Mouse (Mus musculus) neural tube, embryonic 11.5 days (tissue): Measurements from ENCODE around the gene 1700013F07Rik. TPM values are rescaled to one million over a fixed set of nuclear protein-coding genes. Genes with fewer than 3 reads are reported as not detected.
"Not testable (repeated sequence)": the region's sequence is repeated elsewhere in the genome, so short reads cannot be mapped to it uniquely, and the experiment has no call there.

Experiments used
- ATAC-seq: fragments of 200-750 bp; cut with Nextera tagmentation; 2 replicates; pipeline ENCODE4 v1.8.0; 2017; ENCODE audit warnings: moderate number of reproducible peaks, mild to moderate bottlenecking, moderate TSS enrichment, moderate library complexity; ENCODE audit not compliant: insufficient read depth, low FRiP score, low TSS enrichment
- DNase-seq: peaks from one replicate; pipeline ENCODE4 v3.0.0-alpha.2; 2015; ENCODE audit warnings: low spot score
- H3K27ac ChIP-seq: fragments of 300-500 bp; sonication (generic); 2 replicates; pipeline ENCODE4 v1.5.1; 2014; ENCODE audit warnings: low read depth, mild to moderate bottlenecking, low read length
- H3K27me3 ChIP-seq: fragments of 300-500 bp; sonication (generic); 2 replicates; pipeline ENCODE4 v1.6.1; 2014; ENCODE audit warnings: mild to moderate bottlenecking, low read length, mixed read lengths; ENCODE audit not compliant: control insufficient read depth, insufficient read depth
- H3K36me3 ChIP-seq: fragments of 300-500 bp; sonication (generic); 2 replicates; pipeline ENCODE4 v1.6.1; 2014; ENCODE audit warnings: mild to moderate bottlenecking, low read length, moderate library complexity, mixed read lengths; ENCODE audit not compliant: control insufficient read depth, insufficient read depth
- H3K4me1 ChIP-seq: fragments of 300-500 bp; sonication (generic); 2 replicates; pipeline ENCODE4 v1.6.1; 2014; ENCODE audit warnings: low read length, mixed read lengths; ENCODE audit not compliant: control insufficient read depth, insufficient read depth
- H3K4me2 ChIP-seq: fragments of 300-500 bp; sonication (generic); 2 replicates; pipeline ENCODE4 v1.6.1; 2014; ENCODE audit warnings: low read depth, mild to moderate bottlenecking, moderate library complexity
- H3K4me3 ChIP-seq: fragments of 300-500 bp; sonication (generic); 2 replicates; pipeline ENCODE4 v1.5.1; 2014; ENCODE audit warnings: low read depth, low read length
- H3K9ac ChIP-seq: fragments of 300-500 bp; sonication (generic); 2 replicates; pipeline ENCODE4 v1.6.1; 2014; ENCODE audit warnings: mild to moderate bottlenecking, low read length
- H3K9me3 ChIP-seq: fragments of 300-500 bp; sonication (generic); 2 replicates; pipeline ENCODE4 v1.6.1; 2016; ENCODE audit warnings: low read length; ENCODE audit not compliant: control insufficient read depth
- WGBS: fragments of 180-500 bp; shearing (Covaris S2); extraction: QIAGEN DNeasy Blood & Tissue Kit; methylation state at CpG from one replicate; pipeline ENCODE4 v1.1.7; 2014; 5-methylcytosine and 5-hydroxymethylcytosine counted together
- polyA plus RNA-seq: library from polyadenylated mRNA; unstranded; fragments of >200 nt; fragmentation: Nextera tagmentation; extraction: Ambion mirVana; gene quantifications from 2 replicates; pipeline ENCODE4 v1.2.1, GENCODE M21; 2014

Gene 1700013F07Rik
- polyA plus RNA-seq = not detected in 2 replicates

DNA sequence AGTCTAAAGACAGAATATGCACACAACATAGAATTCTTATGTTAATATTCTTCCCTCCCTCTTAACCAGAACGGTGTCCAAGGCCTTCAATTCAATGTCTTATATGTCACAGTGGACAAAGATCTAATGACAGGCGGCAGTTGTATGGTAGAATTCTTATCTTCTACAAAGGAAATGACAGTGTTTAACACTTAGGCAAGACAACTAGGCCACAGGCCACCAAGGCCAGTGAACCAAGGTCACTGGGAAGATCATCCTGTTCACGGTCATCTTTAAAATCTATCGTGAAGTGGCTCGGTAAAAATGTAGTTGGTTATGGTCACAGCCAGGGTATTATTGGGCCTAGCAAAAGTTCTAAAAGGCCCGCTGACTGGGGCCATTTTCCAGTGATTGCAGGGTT, at the start of gene 1700013F07Rik:
TSS of gene 1700013F07Rik (plus strand) at position 200 of the 400 bp plus-strand sequence.
- Histone ChIP-seq H3K4me2 (no peak within 1 kb of the TSS), H3K4me3 (no peak within 1 kb of the TSS), H3K27me3 (peaks cover 11% of the 10 kb centered on the region), H3K27ac (no peak within 1 kb of the TSS), H3K9me3 (no peaks in the 10 kb centered on the region), H3K9ac (no peak within 1 kb of the TSS), H3K36me3 (no peaks in the 10 kb centered on the region), H3K4me1 (no peaks in the 10 kb centered on the region)
- WGBS = 93% methylated on average over 6 of the region's 6 CpGs
- ATAC-seq = no peak
- no peak for DNase-seq

- ATAC-seq = no peak
- 89% methylated on average over 4 of the region's 4 CpGs for WGBS
- Histone ChIP-seq H3K27me3 (no peaks in the 10 kb centered on the region), H3K36me3 (no peaks in the 10 kb centered on the region), H3K27ac (no peak overlapping the region), H3K9ac (no peak overlapping the region), H3K4me1 (no peaks in the 10 kb centered on the region), H3K4me2 (no peak overlapping the region), H3K9me3 (no peaks in the 10 kb centered on the region), H3K4me3 (no peak overlapping the region)
- DNase-seq = no peak
Observed at GRCm38 (mm10) chr3:108484749-108485148, 49.2 kb upstream of the 1700013F07Rik start.

DNA sequence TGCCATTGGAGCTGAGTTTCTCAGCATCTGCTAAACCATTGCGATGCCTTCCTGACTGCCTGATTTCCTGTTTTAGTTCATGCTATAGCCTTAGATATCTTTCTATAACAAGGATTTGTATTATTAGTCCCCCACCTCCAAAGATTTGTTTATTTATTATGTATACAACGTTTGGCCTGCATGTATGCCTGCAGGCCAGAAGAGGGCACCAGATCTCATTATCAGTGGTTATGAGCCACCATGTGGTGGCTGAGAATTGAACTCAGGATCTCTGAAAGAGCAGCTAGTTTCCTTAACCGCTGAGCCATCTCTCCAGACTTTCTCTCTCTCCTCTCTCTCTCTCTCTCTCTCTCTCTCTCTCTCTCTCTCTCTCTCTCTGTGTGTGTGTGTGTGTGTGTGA, 44.0 kb upstream of the 1700013F07Rik start:
- Histone ChIP-seq H3K27ac (no peak overlapping the region), H3K4me2 (no peak overlapping the region), H3K36me3 (no peaks in the 10 kb centered on the region), H3K9ac (no peak overlapping the region), H3K9me3 (no peaks in the 10 kb centered on the region), H3K27me3 (no peaks in the 10 kb centered on the region), H3K4me1 (no peaks in the 10 kb centered on the region), H3K4me3 (no peak overlapping the region)
- DNase-seq (no peak), ATAC-seq (no peak)
- WGBS = 46% methylated on average over 3 of the region's 3 CpGs

GRCm38 (mm10) chr3:108494861-108495474, 39.0 kb upstream of the 1700013F07Rik start:
- no peak overlapping the region for H3K9ac ChIP-seq
- H3K27me3 ChIP-seq = no peaks in the 10 kb centered on the region
- H3K9me3 ChIP-seq = no peaks in the 10 kb centered on the region
- 85% methylated on average over 9 of the region's 9 CpGs for WGBS
- ATAC-seq (no peak), DNase-seq (no peak)
- no peaks in the 10 kb centered on the region for H3K4me1 ChIP-seq
- no peak overlapping the region for H3K4me3 ChIP-seq
- H3K4me2 ChIP-seq = no peak overlapping the region
- no peaks in the 10 kb centered on the region for H3K36me3 ChIP-seq
- H3K27ac ChIP-seq = no peak overlapping the region

GRCm38 (mm10) chr3:108495486-108495885, 38.5 kb upstream of the 1700013F07Rik start:
- Histone ChIP-seq H3K4me3 (no peak overlapping the region), H3K4me1 (no peaks in the 10 kb centered on the region), H3K9ac (no peak overlapping the region), H3K27ac (no peak overlapping the region), H3K4me2 (no peak overlapping the region), H3K36me3 (no peaks in the 10 kb centered on the region), H3K9me3 (no peaks in the 10 kb centered on the region), H3K27me3 (no peaks in the 10 kb centered on the region)
- no peak for ATAC-seq
- no peak for DNase-seq
- WGBS = 54% methylated on average over 4 of the region's 4 CpGs

DNA sequence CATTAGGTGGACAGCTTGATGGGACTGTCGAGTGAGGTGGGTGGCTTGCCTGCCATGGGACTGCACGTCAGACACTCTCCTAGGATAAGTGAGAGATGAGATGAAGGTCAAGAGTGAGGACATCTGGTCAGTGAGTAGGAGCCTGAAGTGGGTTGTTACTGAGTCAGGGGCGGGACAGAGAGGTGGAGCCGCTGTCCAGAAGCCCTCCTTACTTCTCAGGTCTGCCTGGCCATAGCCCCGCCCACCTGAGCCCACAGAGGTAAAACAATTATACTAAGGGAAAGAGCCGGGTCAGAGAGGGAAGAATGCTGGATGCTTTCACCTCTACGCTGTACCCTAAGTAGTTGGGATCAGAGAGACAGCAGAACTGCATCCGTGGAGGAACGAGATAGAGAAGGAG, 36.3 kb upstream of the 1700013F07Rik start:
- DNase-seq (no peak), ATAC-seq (no peak)
- Histone ChIP-seq H3K9ac (no peak overlapping the region), H3K9me3 (no peaks in the 10 kb centered on the region), H3K27ac (no peak overlapping the region), H3K27me3 (no peaks in the 10 kb centered on the region), H3K4me3 (no peak overlapping the region), H3K4me2 (no peak overlapping the region), H3K4me1 (no peaks in the 10 kb centered on the region), H3K36me3 (no peaks in the 10 kb centered on the region)
- 39% methylated on average over 9 of the region's 9 CpGs for WGBS

GRCm38 (mm10) chr3:108499826-108500225, 34.1 kb upstream of the 1700013F07Rik start:
- DNase-seq (no peak), ATAC-seq (no peak)
- Histone ChIP-seq H3K27me3 (no peaks in the 10 kb centered on the region), H3K36me3 (no peaks in the 10 kb centered on the region), H3K4me1 (no peaks in the 10 kb centered on the region), H3K9ac (no peak overlapping the region), H3K27ac (no peak overlapping the region), H3K9me3 (no peaks in the 10 kb centered on the region), H3K4me3 (no peak overlapping the region), H3K4me2 (no peak overlapping the region)
- WGBS = 74% methylated on average over 8 of the region's 8 CpGs

GRCm38 (mm10) chr3:108501411-108501810, 32.5 kb upstream of the 1700013F07Rik start:
- not testable (repeated sequence) for H3K9ac ChIP-seq, ATAC-seq, DNase-seq, H3K4me2 ChIP-seq, H3K4me1 ChIP-seq, H3K36me3 ChIP-seq, H3K4me3 ChIP-seq, H3K27ac ChIP-seq, H3K27me3 ChIP-seq, H3K9me3 ChIP-seq
- 80% methylated on average over 3 of the region's 3 CpGs for WGBS

GRCm38 (mm10) chr3:108503908-108504307, 30.0 kb upstream of the 1700013F07Rik start:
- no peaks in the 10 kb centered on the region for H3K27me3 ChIP-seq
- no peak for DNase-seq
- H3K9ac ChIP-seq = no peak overlapping the region
- no peak overlapping the region for H3K27ac ChIP-seq
- ATAC-seq = no peak
- H3K36me3 ChIP-seq = no peaks in the 10 kb centered on the region
- no peak overlapping the region for H3K4me3 ChIP-seq
- no peak overlapping the region for H3K4me2 ChIP-seq
- no peaks in the 10 kb centered on the region for H3K4me1 ChIP-seq
- H3K9me3 ChIP-seq = no peaks in the 10 kb centered on the region
- 90% methylated on average over 4 of the region's 4 CpGs for whole genome bisulfite sequencing
